Mouse (Mus musculus) intestine, postnatal 0 days (tissue): Measurements from ENCODE around the gene Tlr2. TPM values are rescaled to one million over a fixed set of nuclear protein-coding genes. Genes with fewer than 3 reads are reported as not detected.

Experiments used
- ATAC-seq: fragments of 200-750 bp; cut with Nextera tagmentation; 2 replicates; pipeline ENCODE4 v1.8.0; 2017; ENCODE audit warnings: mild to moderate bottlenecking, moderate TSS enrichment, moderate library complexity
- H3K27ac ChIP-seq: fragments of 300-500 bp; sonication (generic); 2 replicates; pipeline ENCODE4 v1.5.1; 2014; ENCODE audit warnings: mild to moderate bottlenecking, low read depth, low read length, moderate library complexity
- H3K27me3 ChIP-seq: fragments of 300-500 bp; sonication (generic); replicated peaks from 2 replicates; pipeline ENCODE4 v1.6.1; 2014; ENCODE audit warnings: low read length, mixed read lengths; ENCODE audit not compliant: control insufficient read depth, insufficient read depth
- H3K36me3 ChIP-seq: fragments of 300-500 bp; sonication (generic); 2 replicates; pipeline ENCODE4 v1.6.1; 2014; ENCODE audit warnings: mild to moderate bottlenecking, moderate library complexity; ENCODE audit not compliant: control insufficient read depth, insufficient read depth
- H3K4me1 ChIP-seq: fragments of 300-500 bp; sonication (generic); replicated peaks from 2 replicates; pipeline ENCODE4 v1.6.1; 2014; ENCODE audit warnings: antibody characterized with exemption, low read length, mixed read lengths; ENCODE audit not compliant: control insufficient read depth, insufficient read depth
- H3K4me2 ChIP-seq: fragments of 300-500 bp; sonication (generic); replicated peaks from 2 replicates; pipeline ENCODE4 v1.6.1; 2014; ENCODE audit warnings: low read depth, mild to moderate bottlenecking, moderate library complexity
- H3K4me3 ChIP-seq: fragments of 300-500 bp; sonication (generic); 2 replicates; pipeline ENCODE4 v1.5.1; 2014; ENCODE audit warnings: low read depth, low read length
- H3K9ac ChIP-seq: fragments of 300-500 bp; sonication (generic); 2 replicates; pipeline ENCODE4 v1.6.1; 2014; ENCODE audit warnings: mild to moderate bottlenecking, low read depth, low read length
- H3K9me3 ChIP-seq: fragments of 300-500 bp; sonication (generic); 2 replicates; pipeline ENCODE4 v1.6.1; 2016; ENCODE audit warnings: mixed run types; ENCODE audit not compliant: control insufficient read depth
- CTCF ChIP-seq: sonication (generic); IDR thresholded peaks from 2 replicates; pipeline ENCODE4 v1.5.1; 2016; ENCODE audit warnings: low read depth, mild to moderate bottlenecking, control low read depth, antibody characterized with exemption, moderate library complexity
- WGBS: fragments of 180-500 bp; shearing (Covaris S2); extraction: QIAGEN DNeasy Blood & Tissue Kit; methylation state at CpG from one replicate; pipeline ENCODE4 v1.1.7; 2014; 5-methylcytosine and 5-hydroxymethylcytosine counted together
- polyA plus RNA-seq: library from polyadenylated mRNA; unstranded; fragments of >200 nt; fragmentation: Nextera tagmentation; extraction: Ambion mirVana; gene quantifications from 2 replicates; pipeline ENCODE4 v1.2.1, GENCODE M21; 2015

Tlr2 gene
- polyA plus RNA-seq, 1 experiment from 2014 or later = 1.4 TPM

DNA sequence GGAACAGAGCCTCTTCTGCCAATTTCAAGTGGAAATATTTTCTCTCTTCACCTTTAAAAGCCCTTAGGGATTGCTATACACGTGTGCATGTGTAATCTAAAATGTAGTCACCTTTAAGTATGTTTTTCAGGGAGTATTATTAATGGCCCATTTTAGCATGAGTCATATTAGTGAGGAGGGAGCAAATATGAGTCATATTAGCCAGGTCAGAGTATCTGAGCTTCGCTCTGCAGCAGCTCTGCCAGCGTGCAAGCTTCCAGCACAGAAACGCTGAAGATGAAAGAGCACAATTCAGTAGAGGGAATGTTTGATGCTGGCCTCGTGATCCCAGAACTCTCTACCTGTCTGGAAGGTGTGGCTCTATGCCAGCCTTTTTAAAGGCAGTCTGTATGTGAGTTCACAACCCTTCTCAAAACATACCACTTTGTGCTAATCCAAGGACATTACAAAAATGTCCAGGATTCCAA, 13.4 kb downstream of the Tlr2 start:
- WGBS = 31% methylated on average over 5 of the region's 5 CpGs
- no peak overlapping the region for H3K4me3 ChIP-seq

DNA sequence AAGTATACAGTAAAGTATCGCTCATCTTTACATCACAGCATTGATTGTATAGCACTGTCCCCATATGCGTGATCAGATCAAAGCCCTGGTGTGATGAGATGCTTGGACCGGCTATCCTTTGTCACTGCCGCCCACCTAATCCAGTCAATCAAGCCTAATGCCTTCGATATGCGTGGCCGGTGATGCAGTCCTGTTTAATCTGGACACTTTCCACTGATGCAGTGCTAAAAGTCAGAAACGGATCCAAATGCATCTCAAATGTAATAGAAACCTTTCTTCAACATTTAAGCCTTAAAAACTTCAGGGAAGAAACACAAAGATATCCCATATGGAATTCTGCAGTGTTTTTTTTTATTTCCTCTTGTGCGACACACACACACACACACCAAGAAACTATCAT, 13.9 kb downstream of the Tlr2 start:
- no peak for ATAC-seq
- H3K27me3 ChIP-seq = no peaks in the 10 kb centered on the region
- no peak overlapping the region for H3K4me2 ChIP-seq
- no peak overlapping the region for H3K27ac ChIP-seq
- H3K9me3 ChIP-seq = no peaks in the 10 kb centered on the region
- H3K4me1 ChIP-seq = no peaks in the 10 kb centered on the region
- H3K36me3 ChIP-seq = no peaks in the 10 kb centered on the region
- 91% methylated on average over 9 of the region's 9 CpGs for WGBS
- no peak overlapping the region for H3K9ac ChIP-seq
- no peak for TF ChIP-seq CTCF
- H3K4me3 ChIP-seq = no peak overlapping the region

More for the DNA sequence above, 13.4 kb downstream of the Tlr2 start:
- no peaks in the 10 kb centered on the region for H3K36me3 ChIP-seq
- H3K27me3 ChIP-seq = no peaks in the 10 kb centered on the region
- ATAC-seq = peak; percentile 63; the same call in 1 of the 2 replicates
- H3K9me3 ChIP-seq = no peaks in the 10 kb centered on the region
- no peak overlapping the region for H3K9ac ChIP-seq
- no peak overlapping the region for H3K27ac ChIP-seq
- H3K4me2 ChIP-seq = no peak overlapping the region
- no peaks in the 10 kb centered on the region for H3K4me1 ChIP-seq
- TF ChIP-seq CTCF = no peak

- no peak for TF ChIP-seq CTCF
- ATAC-seq = no peak
- 95% methylated on average over 4 of the region's 4 CpGs for WGBS
These were observed 17.8 kb downstream of the Tlr2 start for GRCm38 (mm10) chr3:83823774-83824173.

GRCm38 (mm10) chr3:83816372-83816925, 25.1 kb downstream of the Tlr2 start:
- Histone ChIP-seq H3K27me3 (no peaks in the 10 kb centered on the region), H3K4me2 (no peak overlapping the region), H3K36me3 (no peaks in the 10 kb centered on the region), H3K4me1 (no peaks in the 10 kb centered on the region), H3K9ac (no peak overlapping the region), H3K4me3 (no peak overlapping the region), H3K27ac (no peak overlapping the region), H3K9me3 (no peaks in the 10 kb centered on the region)
- WGBS = 76% methylated on average over 4 of the region's 4 CpGs
- no peak for TF ChIP-seq CTCF
- no peak for ATAC-seq

More at GRCm38 (mm10) chr3:83823774-83824173, 17.8 kb downstream of the Tlr2 start:
- Histone ChIP-seq H3K4me2 (no peak overlapping the region), H3K36me3 (no peaks in the 10 kb centered on the region), H3K9ac (no peak overlapping the region), H3K27me3 (no peaks in the 10 kb centered on the region), H3K9me3 (no peaks in the 10 kb centered on the region), H3K4me3 (no peak overlapping the region), H3K27ac (no peak overlapping the region), H3K4me1 (no peaks in the 10 kb centered on the region)

- Histone ChIP-seq H3K27me3 (no peaks in the 10 kb centered on the region), H3K4me2 (no peak overlapping the region), H3K9me3 (no peaks in the 10 kb centered on the region), H3K4me3 (no peak overlapping the region), H3K36me3 (no peaks in the 10 kb centered on the region), H3K27ac (no peak overlapping the region), H3K4me1 (no peaks in the 10 kb centered on the region), H3K9ac (no peak overlapping the region)
- no peak for TF ChIP-seq CTCF
- no peak for ATAC-seq
These were observed 28.7 kb downstream of the Tlr2 start for GRCm38 (mm10) chr3:83812863-83813262.

DNA sequence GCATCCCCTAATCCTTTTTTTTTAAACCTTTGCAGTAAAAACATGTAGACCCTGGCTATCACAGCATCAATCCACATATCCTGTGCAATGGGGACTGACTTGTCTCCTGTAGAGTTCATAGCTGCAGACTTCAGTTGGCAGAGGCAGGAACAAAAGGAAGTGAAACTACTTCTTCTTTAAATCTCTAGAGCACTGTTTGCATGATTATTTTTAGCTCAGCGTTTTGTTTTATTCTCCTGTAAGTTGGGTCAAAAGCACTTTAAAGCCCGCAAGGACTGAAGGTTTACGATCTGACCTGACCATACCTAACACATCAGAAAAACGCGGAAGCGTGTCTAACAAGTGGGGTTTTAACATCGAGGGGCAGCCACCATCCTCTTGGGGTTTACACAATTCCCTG, 29.6 kb downstream of the Tlr2 start:
- H3K4me2 ChIP-seq = no peak overlapping the region
- H3K4me3 ChIP-seq = no peak overlapping the region
- no peak for ATAC-seq
- no peak overlapping the region for H3K9ac ChIP-seq
- H3K27ac ChIP-seq = no peak overlapping the region
- 47% methylated on average over 7 of the region's 7 CpGs for WGBS
- no peaks in the 10 kb centered on the region for H3K27me3 ChIP-seq
- H3K36me3 ChIP-seq = no peaks in the 10 kb centered on the region
- no peaks in the 10 kb centered on the region for H3K4me1 ChIP-seq
- H3K9me3 ChIP-seq = no peaks in the 10 kb centered on the region
- no peak for TF ChIP-seq CTCF

GRCm38 (mm10) chr3:83808483-83808882, 33.1 kb downstream of the Tlr2 start:
- 88% methylated on average over 12 of the region's 12 CpGs for WGBS
- Histone ChIP-seq H3K4me2 (no peak overlapping the region), H3K9me3 (no peaks in the 10 kb centered on the region), H3K27ac (no peak overlapping the region), H3K9ac (no peak overlapping the region), H3K4me1 (no peaks in the 10 kb centered on the region), H3K36me3 (no peaks in the 10 kb centered on the region), H3K4me3 (no peak overlapping the region), H3K27me3 (no peaks in the 10 kb centered on the region)
- no peak for TF ChIP-seq CTCF
- no peak for ATAC-seq
